In the genomic region with DNA sequence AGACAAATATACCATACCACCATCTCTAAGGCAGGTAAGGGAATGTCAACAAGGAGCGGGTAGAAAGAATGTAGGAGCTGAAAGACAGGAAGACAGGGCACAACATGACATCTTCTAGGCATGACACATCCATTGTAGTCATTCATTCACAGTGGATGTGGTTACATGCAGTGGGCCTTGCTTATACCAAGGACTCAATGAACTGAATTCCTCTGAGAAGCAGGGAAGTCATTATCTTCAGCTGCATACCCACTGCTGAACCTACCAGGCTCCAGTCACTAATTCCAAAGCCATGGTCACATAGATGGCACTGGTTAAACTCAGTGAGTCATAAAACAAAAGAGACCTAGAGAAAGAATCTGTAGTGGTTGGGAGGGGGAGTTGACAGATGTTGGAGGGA, we compare ENCODE assay signal across 22 mouse cellular contexts.
A peak's percentile ranks its signal among the peaks of the same experiment; 100 is the strongest.
DNase-seq lines count a peak whose midpoint lies in the region; ATAC-seq and TF ChIP-seq lines count a peak whose summit lies in the region.
"Had no signal": no experiment of that assay in that cellular context is flagged by ENCODE, and none has a peak within 500 bp of the region (broad histone marks: within the 10 kb centered on the region; RNA-seq: fewer than 3 reads in every experiment).

No protein-coding gene starts in this region.

- DNase-seq in heart, adult 11 months, result peak; percentile 75
- DNase-seq in heart, postnatal 36 days, result no peak
- peak; percentile 13 for DNase-seq in heart, embryonic 10.5 days (ENCODE audit: low spot score)
- no peak for DNase-seq in heart, adult 2 months
- peak; percentile 56 for DNase-seq in midbrain, embryonic 11.5 days (ENCODE audit: low spot score, missing footprints)
- peak; percentile 41 for DNase-seq in Muller cell, postnatal 12 days (ENCODE audit: inconsistent ontology term)
- no peak for DNase-seq in gastrocnemius, postnatal 14 days
- DNase-seq: adrenal gland, adult 2 months; adrenal gland, adult 8-10 months; adrenal gland, postnatal 10 days; adrenal gland, postnatal 14 days; adrenal gland, postnatal 25 days; adrenal gland, postnatal 36 days; B cell, adult 2 months; cerebellum, adult 11 months; cerebellum, adult 11-12 months; cerebellum, adult 18-20 months had no signal

- no peak overlapping the region for H3K9ac ChIP-seq in heart, adult 2 months (ENCODE audit: low read depth, low read length)
- H3K9ac ChIP-seq in midbrain, embryonic 11.5 days (ENCODE audit: low read length), result no peak overlapping the region
- H3K9ac ChIP-seq in midbrain, embryonic 16.5 days (ENCODE audit: low read depth, low read length), result no peak overlapping the region

- ATAC-seq in midbrain, embryonic 11.5 days (ENCODE audit: low FRiP score), result no peak
- no peak for ATAC-seq in midbrain, embryonic 16.5 days
- ATAC-seq: activated CD4-positive, CD25-positive, alpha-beta regulatory T cell, adult 4 months; CD4-positive, CD25-positive, alpha-beta regulatory T cell, adult 4 months; Patski had no signal

- H3K4me1 ChIP-seq in heart, embryonic 10.5 days, result no peaks in the 10 kb centered on the region
- H3K4me1 ChIP-seq in heart, adult 2 months (ENCODE audit: control insufficient read depth, insufficient read depth, low read length), result no peaks in the 10 kb centered on the region
- H3K4me1 ChIP-seq in midbrain, embryonic 11.5 days (ENCODE audit: control insufficient read depth, insufficient read depth, low read length), result no peaks in the 10 kb centered on the region
- H3K4me1 ChIP-seq in midbrain, embryonic 16.5 days (ENCODE audit: control insufficient read depth, insufficient read depth, low read length), result no peaks in the 10 kb centered on the region

- no peak for TF ChIP-seq CTCF in heart, adult 2 months (IDR thresholded peaks at IDR 0.05)

- no peak overlapping the region for H3K27ac ChIP-seq in heart, embryonic 10.5 days
- H3K27ac ChIP-seq in heart, adult 2 months, result no peak overlapping the region
- H3K27ac ChIP-seq in midbrain, embryonic 11.5 days (ENCODE audit: low read depth, low read length), result no peak overlapping the region
- H3K27ac ChIP-seq in midbrain, embryonic 16.5 days (ENCODE audit: low read length), result no peak overlapping the region

- WGBS in heart, embryonic 10.5 days, result 72% methylated on average over 1 of the region's 1 CpGs
- 76% methylated on average over 1 of the region's 1 CpGs for WGBS in heart, adult 2 months
- WGBS in midbrain, embryonic 11.5 days, result 96% methylated on average over 1 of the region's 1 CpGs
- 96% methylated on average over 1 of the region's 1 CpGs for WGBS in midbrain, embryonic 16.5 days

- no peaks in the 10 kb centered on the region for H3K36me3 ChIP-seq in heart, embryonic 10.5 days
- no peaks in the 10 kb centered on the region for H3K36me3 ChIP-seq in heart, adult 2 months (ENCODE audit: control insufficient read depth, insufficient read depth, low read length)
- no peaks in the 10 kb centered on the region for H3K36me3 ChIP-seq in midbrain, embryonic 11.5 days (ENCODE audit: control insufficient read depth, insufficient read depth, low read length)
- H3K36me3 ChIP-seq in midbrain, embryonic 16.5 days (ENCODE audit: control insufficient read depth, insufficient read depth, low read length), result no peaks in the 10 kb centered on the region
- H3K36me3 ChIP-seq: G1E had no signal

- no peaks in the 10 kb centered on the region for H3K27me3 ChIP-seq in heart, embryonic 10.5 days (ENCODE audit: insufficient read depth, poor library complexity, severe bottlenecking)
- H3K27me3 ChIP-seq in heart, adult 2 months (ENCODE audit: control insufficient read depth, insufficient read depth, low read length), result no peaks in the 10 kb centered on the region
- H3K27me3 ChIP-seq in midbrain, embryonic 11.5 days (ENCODE audit: control insufficient read depth, insufficient read depth, low read length), result no peaks in the 10 kb centered on the region
- no peaks in the 10 kb centered on the region for H3K27me3 ChIP-seq in midbrain, embryonic 16.5 days (ENCODE audit: control insufficient read depth, insufficient read depth, low read depth, low read length)
- H3K27me3 ChIP-seq: Patski had no signal

- TF ChIP-seq EP300 in heart, adult 2 months (IDR thresholded peaks at IDR 0.05; ENCODE audit: insufficient read depth, low read depth, low read length), result no peak

- no peaks in the 10 kb centered on the region for H3K79me2 ChIP-seq in heart, adult 2 months (replicated peaks; ENCODE audit: control insufficient read depth, insufficient read depth, low read length)

- no peak overlapping the region for H3K4me3 ChIP-seq in heart, embryonic 10.5 days
- H3K4me3 ChIP-seq in heart, adult 2 months, result no peak overlapping the region
- no peak overlapping the region for H3K4me3 ChIP-seq in midbrain, embryonic 11.5 days (ENCODE audit: low read depth, low read length)
- H3K4me3 ChIP-seq in midbrain, embryonic 16.5 days (ENCODE audit: low read depth, low read length), result no peak overlapping the region

- no peak for TF ChIP-seq POLR2A in heart, adult 2 months (IDR thresholded peaks at IDR 0.05; ENCODE audit: insufficient read depth, low read depth, low read length)

- H3K4me2 ChIP-seq in midbrain, embryonic 11.5 days, result no peak overlapping the region
- H3K4me2 ChIP-seq in midbrain, embryonic 16.5 days (ENCODE audit: low read length), result no peak overlapping the region

- intact Hi-C loops in heart, postnatal 36 days (cut with DNase I), result no loop called here
- intact Hi-C loops in heart, adult 2 months (cut with DNase I), result no loop called here
- intact Hi-C loops in gastrocnemius, postnatal 14 days (cut with DNase I; ENCODE audit: low total_unique reads), result no loop called here

- no peaks in the 10 kb centered on the region for H3K9me3 ChIP-seq in heart, embryonic 10.5 days
- no peaks in the 10 kb centered on the region for H3K9me3 ChIP-seq in midbrain, embryonic 11.5 days (ENCODE audit: control insufficient read depth, low read length)
- H3K9me3 ChIP-seq in midbrain, embryonic 16.5 days (replicated peaks; ENCODE audit: control insufficient read depth, low read length, poor library complexity, severe bottlenecking), result no peaks in the 10 kb centered on the region

Comparison
In these comparisons a context has a peak if more than half of its experiments do, and no peak if none do; other contexts are left out.
1. DNase-seq: peak in heart, adult 11 months (single experiment), heart, embryonic 10.5 days (single experiment), midbrain, embryonic 11.5 days (single experiment) and Muller cell, postnatal 12 days (single experiment); none in heart, postnatal 36 days (0 of 2), heart, adult 2 months (0 of 2) and gastrocnemius, postnatal 14 days (single experiment).